Mouse (Mus musculus) kidney, adult 2 months (tissue): ENCODE data around the gene Gm13276. TPM values are rescaled to one million over a fixed set of nuclear protein-coding genes. Genes with fewer than 3 reads are reported as not detected.
A peak's percentile ranks its signal among the peaks of the same experiment; 100 is the strongest.
"Not testable (repeated sequence)": the region's sequence is repeated elsewhere in the genome, so short reads cannot be mapped to it uniquely, and the experiment has no call there.

Experiments
- DNase-seq: peaks from one replicate; pipeline ENCODE4 v3.0.0; 2021
- H3K27ac ChIP-seq: fragments of 200-500 bp; 2 replicates; pipeline ENCODE4 v1.5.1; 2012; ENCODE audit warnings: low read depth, low read length, control low read depth, inconsistent platforms; ENCODE audit not compliant: insufficient read depth
- H3K27me3 ChIP-seq: fragments of 200-500 bp; replicated peaks from 2 replicates; pipeline ENCODE4 v1.6.1; 2012; ENCODE audit warnings: mild to moderate bottlenecking, moderate library complexity, low read length, inconsistent platforms; ENCODE audit not compliant: control insufficient read depth, insufficient read depth
- H3K36me3 ChIP-seq: fragments of 200-500 bp; 2 replicates; pipeline ENCODE4 v1.6.1; 2012; ENCODE audit warnings: mild to moderate bottlenecking, moderate library complexity, low read length, inconsistent platforms; ENCODE audit not compliant: control insufficient read depth, insufficient read depth
- H3K4me1 ChIP-seq: fragments of 200-500 bp; 2 replicates; pipeline ENCODE4 v1.6.1; 2011; ENCODE audit warnings: low read length; ENCODE audit not compliant: control insufficient read depth, insufficient read depth
- H3K4me3 ChIP-seq: fragments of 200-500 bp; 2 replicates; pipeline ENCODE4 v1.5.1; 2011; ENCODE audit warnings: mild to moderate bottlenecking, low read depth, low read length, control low read depth; ENCODE audit not compliant: insufficient read depth
- CTCF ChIP-seq: fragments of 200-500 bp; conservative IDR thresholded peaks from 2 replicates; pipeline ENCODE4 v1.5.1; 2011; ENCODE audit warnings: low read depth, mild to moderate bottlenecking, control low read depth, low read length, moderate library complexity, mixed read lengths; ENCODE audit not compliant: insufficient read depth, insufficient read length
- POLR2A ChIP-seq: fragments of 200-500 bp; IDR thresholded peaks from one replicate; pipeline ENCODE4 v1.6.1; 2011; ENCODE audit warnings: low read depth, low read length, control low read depth
- WGBS: fragments of 180-500 bp; shearing (Covaris S2); methylation state at CpG from one replicate; pipeline ENCODE4 v1.1.7; 2018; 5-methylcytosine and 5-hydroxymethylcytosine counted together
- polyA plus RNA-seq: library from polyadenylated mRNA; depleted of rRNA; stranded (reverse); fragments of >200 nt; gene quantifications from 2 replicates; pipeline ENCODE4 v1.2.3, GENCODE M21; 2012; rRNA removed

The Gm13276 gene
- polyA plus RNA-seq, 1 experiment, result not detected

- no peaks in the 10 kb centered on the region for H3K27me3 ChIP-seq
- 57% methylated on average over 3 of the region's 3 CpGs for WGBS
These were observed 30.4 kb downstream of the Gm13276 start, which contains the start of gene Ifna7 for GRCm38 (mm10) chr4:88815928-88816327. Ifna7 (plus strand) TSS chr4:88816228.

GRCm38 (mm10) chr4:88819659-88820058 is 34.1 kb downstream of the Gm13276 start, which contains the start of gene Ifna11:
Ifna11 (plus strand) TSS chr4:88819959.
- Histone ChIP-seq H3K36me3 (no peaks in the 10 kb centered on the region), H3K27me3 (no peaks in the 10 kb centered on the region), H3K4me3 (no peak within 1 kb of the TSS), H3K4me1 (no peaks in the 10 kb centered on the region), H3K27ac (no peak within 1 kb of the TSS)
- 76% methylated on average over 1 of the region's 1 CpGs for WGBS
- TF ChIP-seq POLR2A (no peak), CTCF (no peak)
- no peak for DNase-seq

More at GRCm38 (mm10) chr4:88815928-88816327, 30.4 kb downstream of the Gm13276 start, which contains the start of gene Ifna7:
- H3K4me3 ChIP-seq, result no peak within 1 kb of the TSS
- TF ChIP-seq CTCF (no peak), POLR2A (no peak)
- no peaks in the 10 kb centered on the region for H3K36me3 ChIP-seq
- no peak within 1 kb of the TSS for H3K27ac ChIP-seq
- DNase-seq, result no peak
- H3K4me1 ChIP-seq, result no peaks in the 10 kb centered on the region

DNA sequence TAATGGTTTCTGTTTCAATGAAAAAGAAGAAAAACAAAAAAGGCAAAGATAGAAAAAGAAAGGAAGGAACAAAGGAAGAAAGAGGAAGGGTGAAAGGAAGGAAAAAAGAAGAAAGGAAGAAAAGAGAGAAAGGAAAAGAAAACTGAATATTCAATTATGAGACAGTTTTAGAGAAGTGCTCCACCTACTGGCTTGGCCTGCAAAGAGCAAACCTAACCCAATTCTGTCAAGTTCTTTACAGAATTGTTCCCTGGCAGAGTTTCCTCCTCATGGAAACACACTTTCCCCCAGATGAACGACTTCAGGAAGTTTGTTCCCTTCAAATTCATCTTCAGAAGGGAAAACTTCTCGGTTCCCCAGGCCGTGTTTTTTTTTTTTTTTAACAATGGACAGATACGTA is 37.5 kb downstream of the Gm13276 start:
- Histone ChIP-seq H3K4me1 (no peaks in the 10 kb centered on the region), H3K27ac (no peak overlapping the region), H3K27me3 (no peaks in the 10 kb centered on the region), H3K36me3 (no peaks in the 10 kb centered on the region), H3K4me3 (no peak overlapping the region)
- TF ChIP-seq POLR2A (no peak), CTCF (no peak)
- DNase-seq, result peak; percentile 9
- WGBS, result 26% methylated on average over 4 of the region's 4 CpGs

DNA sequence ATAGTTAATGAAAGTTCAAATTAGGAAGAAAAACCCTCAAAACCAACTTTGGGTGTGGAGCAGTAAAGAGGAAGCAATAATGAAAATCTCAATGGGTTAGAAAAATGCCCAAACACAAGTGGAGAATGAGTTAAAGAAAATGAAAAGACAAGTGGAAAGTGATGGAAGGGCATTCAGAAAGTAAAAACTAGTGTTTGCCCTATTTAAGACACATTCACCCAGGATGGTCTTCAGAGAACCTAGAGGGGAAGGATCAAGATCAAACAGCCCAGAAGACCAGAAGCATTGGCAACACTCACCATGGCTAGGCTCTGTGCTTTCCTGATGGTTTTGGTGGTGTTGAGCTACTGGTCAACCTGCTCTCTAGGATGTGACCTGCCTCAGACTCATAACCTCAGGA is 41.6 kb downstream of the Gm13276 start, which contains the start of gene Ifna6:
Ifna6 (plus strand) TSS at position 301 of the 400 bp plus-strand sequence.
- not testable (repeated sequence) for DNase-seq, H3K36me3 ChIP-seq, H3K27ac ChIP-seq, H3K27me3 ChIP-seq, H3K4me1 ChIP-seq, H3K4me3 ChIP-seq

DNA sequence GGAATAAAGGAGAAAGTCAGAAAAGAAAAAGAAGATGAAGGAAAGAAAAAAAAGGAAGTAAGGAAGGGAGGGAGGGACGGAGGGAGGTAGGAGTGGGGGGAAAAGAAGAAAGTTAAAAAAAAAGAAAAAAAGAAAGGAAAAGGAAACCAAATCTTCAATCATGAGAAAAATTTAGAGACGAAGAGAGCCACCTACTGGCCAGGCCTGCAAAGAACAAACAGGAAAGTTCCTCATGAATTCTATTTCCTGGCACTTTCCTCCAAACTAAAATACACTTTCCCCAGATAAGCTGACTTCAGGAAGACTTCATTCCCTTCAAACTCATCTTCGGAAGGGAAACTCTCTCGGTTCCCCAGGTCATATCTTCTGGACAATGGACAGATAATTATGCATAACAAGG is 45.0 kb downstream of the Gm13276 start:
- peak; percentile 27 for DNase-seq
- Histone ChIP-seq H3K27ac (no peak overlapping the region), H3K4me3 (no peak overlapping the region), H3K27me3 (no peaks in the 10 kb centered on the region), H3K36me3 (no peaks in the 10 kb centered on the region), H3K4me1 (no peaks in the 10 kb centered on the region)
- TF ChIP-seq CTCF (0 out of 2 replicates have a peak, but pooled peaks have one; percentile 7), POLR2A (no peak)
- WGBS, result 16% methylated on average over 4 of the region's 4 CpGs

- H3K36me3 ChIP-seq, H3K27me3 ChIP-seq, H3K27ac ChIP-seq, H3K4me3 ChIP-seq, H3K4me1 ChIP-seq, DNase-seq: not testable (repeated sequence)
- 83% methylated on average over 1 of the region's 1 CpGs for WGBS
These were observed 49.7 kb downstream of the Gm13276 start, which contains the start of gene Ifna5 for GRCm38 (mm10) chr4:88835225-88835624. Ifna5 (plus strand) TSS chr4:88835525.

Other genes with a start within 250 kb of the Gm13276 start
- not detected in 2 replicates for gene Ifna15, start 227.5 kb upstream of the Gm13276 start, polyA plus RNA-seq
- not detected in 2 replicates for gene Ifna14, start 213.9 kb upstream of the Gm13276 start, polyA plus RNA-seq
- gene Ifna9, start 193.3 kb upstream of the Gm13276 start, polyA plus RNA-seq, result not detected in 2 replicates
- gene Ifna12, start 182.3 kb upstream of the Gm13276 start, polyA plus RNA-seq, result not detected in 2 replicates
- gene C87499, start 151.3 kb upstream of the Gm13276 start, polyA plus RNA-seq, result not detected in 2 replicates
- gene Ifna13, start 141.2 kb upstream of the Gm13276 start, polyA plus RNA-seq, result not detected in 2 replicates
- gene Ifna16, start 108.8 kb upstream of the Gm13276 start, polyA plus RNA-seq, result not detected in 2 replicates
- gene Ifna2, start 101.8 kb upstream of the Gm13276 start, polyA plus RNA-seq, result not detected in 2 replicates
- gene Ifnab, start 94.3 kb upstream of the Gm13276 start, polyA plus RNA-seq, result not detected in 2 replicates
- gene Gm26566, start 63.9 kb upstream of the Gm13276 start, polyA plus RNA-seq, result 0.26 and 0.34 TPM in 2 replicates
- gene Klhl9, start 63.2 kb upstream of the Gm13276 start, polyA plus RNA-seq, result 18.1 and 19.2 TPM in 2 replicates
- not detected in 2 replicates for gene Gm13271, start 30.8 kb upstream of the Gm13276 start, polyA plus RNA-seq
- 0.10 TPM in 1 of 2 replicates, not detected in the other for gene Gm13283, start 25.6 kb upstream of the Gm13276 start, polyA plus RNA-seq
- not detected in 2 replicates for gene Gm13290, start 11.9 kb upstream of the Gm13276 start, polyA plus RNA-seq
- gene Gm13289, start 8.8 kb upstream of the Gm13276 start, polyA plus RNA-seq, result not detected in 2 replicates
- not detected in 2 replicates for gene Gm13272, start 5.9 kb upstream of the Gm13276 start, polyA plus RNA-seq
- 0.08 TPM in 1 of 2 replicates, not detected in the other for gene Ifnz, start 3.6 kb upstream of the Gm13276 start, polyA plus RNA-seq
- not detected in 2 replicates for gene Gm13277, start 2.9 kb downstream of the Gm13276 start, polyA plus RNA-seq
- not detected in 2 replicates for gene Gm13278, start 5.8 kb downstream of the Gm13276 start, polyA plus RNA-seq
- gene Gm13275, start 8.8 kb downstream of the Gm13276 start, polyA plus RNA-seq, result not detected in 2 replicates
- gene Gm13279, start 11.7 kb downstream of the Gm13276 start, polyA plus RNA-seq, result not detected in 2 replicates
- not detected in 2 replicates for gene Gm13285, start 14.0 kb downstream of the Gm13276 start, polyA plus RNA-seq
- not detected in 2 replicates for gene Gm13287, start 17.5 kb downstream of the Gm13276 start, polyA plus RNA-seq
- not detected in 2 replicates for gene Gm13288, start 19.8 kb downstream of the Gm13276 start, polyA plus RNA-seq
- not detected in 2 replicates for gene Ifna7, start 30.5 kb downstream of the Gm13276 start, polyA plus RNA-seq
- gene Ifna11, start 34.2 kb downstream of the Gm13276 start, polyA plus RNA-seq, result not detected in 2 replicates
- gene Ifna6, start 41.7 kb downstream of the Gm13276 start, polyA plus RNA-seq, result not detected in 2 replicates
- not detected in 2 replicates for gene Ifna5, start 49.8 kb downstream of the Gm13276 start, polyA plus RNA-seq
- not detected in 2 replicates for gene Ifna4, start 56.2 kb downstream of the Gm13276 start, polyA plus RNA-seq
- not detected in 2 replicates for gene Ifna1, start 64.4 kb downstream of the Gm13276 start, polyA plus RNA-seq
- not detected in 2 replicates for gene Ifne, start 94.5 kb downstream of the Gm13276 start, polyA plus RNA-seq